Mouse (Mus musculus) intestine, postnatal 0 days (tissue): ENCODE results near the gene Ppp1r9b. TPM values are rescaled to one million over a fixed set of nuclear protein-coding genes. Genes with fewer than 3 reads are reported as not detected.

ENCODE experiments used
- ATAC-seq: fragments of 200-750 bp; cut with Nextera tagmentation; 2 replicates; pipeline ENCODE4 v1.8.0; 2017; ENCODE audit warnings: mild to moderate bottlenecking, moderate TSS enrichment, moderate library complexity
- H3K27ac ChIP-seq: fragments of 300-500 bp; sonication (generic); 2 replicates; pipeline ENCODE4 v1.5.1; 2014; ENCODE audit warnings: mild to moderate bottlenecking, low read depth, low read length, moderate library complexity
- H3K27me3 ChIP-seq: fragments of 300-500 bp; sonication (generic); replicated peaks from 2 replicates; pipeline ENCODE4 v1.6.1; 2014; ENCODE audit warnings: low read length, mixed read lengths; ENCODE audit not compliant: control insufficient read depth, insufficient read depth
- H3K36me3 ChIP-seq: fragments of 300-500 bp; sonication (generic); 2 replicates; pipeline ENCODE4 v1.6.1; 2014; ENCODE audit warnings: mild to moderate bottlenecking, moderate library complexity; ENCODE audit not compliant: control insufficient read depth, insufficient read depth
- H3K4me1 ChIP-seq: fragments of 300-500 bp; sonication (generic); replicated peaks from 2 replicates; pipeline ENCODE4 v1.6.1; 2014; ENCODE audit warnings: antibody characterized with exemption, low read length, mixed read lengths; ENCODE audit not compliant: control insufficient read depth, insufficient read depth
- H3K4me2 ChIP-seq: fragments of 300-500 bp; sonication (generic); replicated peaks from 2 replicates; pipeline ENCODE4 v1.6.1; 2014; ENCODE audit warnings: low read depth, mild to moderate bottlenecking, moderate library complexity
- H3K4me3 ChIP-seq: fragments of 300-500 bp; sonication (generic); 2 replicates; pipeline ENCODE4 v1.5.1; 2014; ENCODE audit warnings: low read depth, low read length
- H3K9ac ChIP-seq: fragments of 300-500 bp; sonication (generic); 2 replicates; pipeline ENCODE4 v1.6.1; 2014; ENCODE audit warnings: mild to moderate bottlenecking, low read depth, low read length
- H3K9me3 ChIP-seq: fragments of 300-500 bp; sonication (generic); 2 replicates; pipeline ENCODE4 v1.6.1; 2016; ENCODE audit warnings: mixed run types; ENCODE audit not compliant: control insufficient read depth
- CTCF ChIP-seq: sonication (generic); IDR thresholded peaks from 2 replicates; pipeline ENCODE4 v1.5.1; 2016; ENCODE audit warnings: low read depth, mild to moderate bottlenecking, control low read depth, antibody characterized with exemption, moderate library complexity
- WGBS: fragments of 180-500 bp; shearing (Covaris S2); extraction: QIAGEN DNeasy Blood & Tissue Kit; methylation state at CpG from one replicate; pipeline ENCODE4 v1.1.7; 2014; 5-methylcytosine and 5-hydroxymethylcytosine counted together
- polyA plus RNA-seq: library from polyadenylated mRNA; unstranded; fragments of >200 nt; fragmentation: Nextera tagmentation; extraction: Ambion mirVana; gene quantifications from 2 replicates; pipeline ENCODE4 v1.2.1, GENCODE M21; 2015

Gene Ppp1r9b
- polyA plus RNA-seq, 1 experiment from 2014 or later: 6.3 TPM

DNA sequence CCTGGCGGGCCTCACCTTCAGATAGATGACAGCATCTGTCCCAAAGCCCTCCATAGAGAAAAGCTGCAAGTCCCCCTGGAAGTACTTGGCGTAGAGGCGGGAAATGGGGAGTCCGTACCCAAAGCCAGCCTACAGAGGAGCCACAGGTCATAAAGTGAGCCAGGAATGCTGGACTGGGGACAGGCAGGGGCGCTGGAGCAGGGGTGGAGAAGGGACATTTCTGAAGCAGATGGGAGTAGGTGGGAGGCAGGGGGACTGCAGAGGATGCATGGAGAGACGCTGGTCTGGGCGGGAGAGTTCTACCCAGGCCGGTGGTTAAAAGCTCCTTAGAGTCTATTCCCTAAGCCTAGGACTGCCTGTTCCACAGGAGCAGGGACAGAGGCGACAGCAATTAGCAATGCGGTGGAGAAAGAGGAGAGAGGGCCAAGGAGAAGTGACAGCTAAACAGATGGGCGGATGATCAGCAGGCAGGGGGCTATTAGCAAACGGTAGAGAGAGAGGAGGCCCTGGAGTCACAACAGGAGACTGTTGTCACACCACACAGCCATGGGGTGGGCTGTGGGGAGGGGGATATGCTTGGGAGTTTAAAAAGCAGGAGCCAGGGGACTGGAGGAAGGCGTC is 37.1 kb downstream of the Ppp1r9b start:
- H3K27me3 ChIP-seq: no peaks in the 10 kb centered on the region
- no peak overlapping the region for H3K9ac ChIP-seq
- H3K4me1 ChIP-seq: no peaks in the 10 kb centered on the region
- no peaks in the 10 kb centered on the region for H3K9me3 ChIP-seq
- no peak overlapping the region for H3K4me2 ChIP-seq
- no peak overlapping the region for H3K4me3 ChIP-seq
- no peak for ATAC-seq
- H3K36me3 ChIP-seq: peaks cover 58% of the 10 kb centered on the region
- no peak overlapping the region for H3K27ac ChIP-seq
- TF ChIP-seq CTCF: no peak
- WGBS: 60% methylated on average over 13 of the region's 13 CpGs

DNA sequence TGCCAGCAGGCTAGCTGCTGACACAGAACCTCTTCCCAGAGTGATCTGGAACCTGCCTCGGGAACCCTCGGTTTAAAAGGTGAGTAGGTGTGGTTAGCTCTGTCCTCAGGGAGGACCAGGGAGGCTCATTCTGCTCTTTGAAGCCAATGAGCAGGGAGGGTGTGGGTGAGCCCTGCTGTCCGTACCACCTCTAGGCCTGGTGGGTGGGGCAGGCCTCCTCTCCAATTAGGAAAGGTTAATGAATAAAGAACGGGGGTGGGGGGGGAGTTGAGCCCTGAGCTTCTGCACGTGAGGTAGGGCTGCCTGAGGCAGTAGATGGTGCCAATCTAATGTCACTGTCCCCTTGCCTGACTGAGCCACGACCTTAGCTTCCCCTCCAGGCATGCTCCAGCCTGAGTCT is 42.1 kb downstream of the Ppp1r9b start:
- WGBS: 22% methylated on average over 6 of the region's 6 CpGs
- Histone ChIP-seq H3K4me3 (no peak overlapping the region), H3K9ac (no peak overlapping the region), H3K4me1 (no peaks in the 10 kb centered on the region), H3K9me3 (no peaks in the 10 kb centered on the region), H3K27ac (no peak overlapping the region), H3K4me2 (no peak overlapping the region), H3K27me3 (no peaks in the 10 kb centered on the region), H3K36me3 (peaks cover 59% of the 10 kb centered on the region)
- peak; percentile 19; the same call in 1 of the 2 replicates for ATAC-seq
- TF ChIP-seq CTCF: no peak

GRCm38 (mm10) chr11:95033617-95034016 is 42.8 kb downstream of the Ppp1r9b start:
- H3K36me3 ChIP-seq: peaks cover 53% of the 10 kb centered on the region
- ATAC-seq: no peak
- H3K27ac ChIP-seq: no peak overlapping the region
- H3K4me2 ChIP-seq: 0 out of 2 replicates have a peak overlapping the region, but pooled peaks have one; percentile 1
- no peak overlapping the region for H3K4me3 ChIP-seq
- no peak for TF ChIP-seq CTCF
- H3K9ac ChIP-seq: no peak overlapping the region
- H3K4me1 ChIP-seq: no peaks in the 10 kb centered on the region
- no peaks in the 10 kb centered on the region for H3K27me3 ChIP-seq
- 37% methylated on average over 14 of the region's 14 CpGs for WGBS
- H3K9me3 ChIP-seq: no peaks in the 10 kb centered on the region

DNA sequence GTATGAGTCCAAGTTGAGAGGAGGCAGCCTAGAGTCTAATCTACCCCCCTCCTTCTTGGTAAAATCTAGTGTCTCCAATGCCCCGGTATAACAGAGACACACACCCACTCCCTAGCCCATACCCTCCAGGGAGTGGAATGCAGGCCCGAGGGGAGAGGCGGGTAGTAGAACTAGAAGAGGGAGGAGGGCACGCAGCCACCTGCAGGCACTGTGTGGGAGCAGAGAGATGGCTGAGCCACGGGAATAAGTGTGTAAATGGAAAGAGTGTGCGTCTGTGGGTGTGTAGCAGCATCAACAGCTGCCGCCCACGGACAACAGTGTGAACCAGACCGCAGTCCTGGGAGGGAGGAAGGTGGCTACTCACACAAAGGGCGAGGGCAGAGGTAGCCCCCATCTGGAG is 44.1 kb downstream of the Ppp1r9b start:
- WGBS: 81% methylated on average over 10 of the region's 10 CpGs
- H3K9ac ChIP-seq: no peak overlapping the region
- peaks cover 40% of the 10 kb centered on the region for H3K36me3 ChIP-seq
- no peak for ATAC-seq
- no peaks in the 10 kb centered on the region for H3K9me3 ChIP-seq
- H3K27ac ChIP-seq: no peak overlapping the region
- H3K4me1 ChIP-seq: no peaks in the 10 kb centered on the region; the same call in 1 of the 2 replicates
- TF ChIP-seq CTCF: no peak
- H3K4me3 ChIP-seq: no peak overlapping the region
- no peak overlapping the region for H3K4me2 ChIP-seq
- no peaks in the 10 kb centered on the region for H3K27me3 ChIP-seq

DNA sequence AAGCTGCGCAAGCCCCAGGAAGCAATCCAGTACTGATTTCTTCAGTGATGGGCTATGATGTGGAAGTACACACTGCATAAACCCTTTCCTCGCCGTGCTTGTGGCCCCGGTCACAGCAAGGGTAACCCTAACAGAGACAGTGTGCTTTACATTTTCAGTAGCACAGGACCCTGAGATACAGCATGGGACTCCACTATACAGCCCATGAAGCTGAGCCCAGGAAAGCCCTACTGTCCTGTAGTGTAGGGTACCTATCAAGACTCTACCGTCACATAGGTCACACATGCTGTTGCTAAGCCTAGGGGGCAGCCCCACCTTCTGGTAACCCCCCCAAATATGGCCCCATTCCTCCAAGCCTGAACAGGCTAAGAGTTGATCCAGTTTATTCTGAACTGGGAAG is 45.7 kb downstream of the Ppp1r9b start:
- Histone ChIP-seq H3K4me2 (no peak overlapping the region), H3K4me3 (no peak overlapping the region), H3K9ac (no peak overlapping the region), H3K27ac (no peak overlapping the region), H3K27me3 (no peaks in the 10 kb centered on the region), H3K9me3 (no peaks in the 10 kb centered on the region), H3K4me1 (peaks cover 6% of the 10 kb centered on the region), H3K36me3 (peaks cover 33% of the 10 kb centered on the region)
- 96% methylated on average over 5 of the region's 5 CpGs for WGBS
- no peak for TF ChIP-seq CTCF
- ATAC-seq: no peak

GRCm38 (mm10) chr11:95037306-95037705 is 46.5 kb downstream of the Ppp1r9b start:
- H3K9me3 ChIP-seq: no peaks in the 10 kb centered on the region
- no peak overlapping the region; the same call in 1 of the 2 replicates for H3K27ac ChIP-seq
- H3K4me2 ChIP-seq: no peak overlapping the region
- no peak overlapping the region for H3K9ac ChIP-seq
- H3K4me1 ChIP-seq: peaks cover 6% of the 10 kb centered on the region
- H3K36me3 ChIP-seq: peaks cover 28% of the 10 kb centered on the region
- no peak overlapping the region for H3K4me3 ChIP-seq
- no peaks in the 10 kb centered on the region for H3K27me3 ChIP-seq
- TF ChIP-seq CTCF: no peak
- ATAC-seq: no peak
- 64% methylated on average over 6 of the region's 6 CpGs for WGBS
